ENCODE assay signal across 9 mouse cellular contexts in the genomic region with DNA sequence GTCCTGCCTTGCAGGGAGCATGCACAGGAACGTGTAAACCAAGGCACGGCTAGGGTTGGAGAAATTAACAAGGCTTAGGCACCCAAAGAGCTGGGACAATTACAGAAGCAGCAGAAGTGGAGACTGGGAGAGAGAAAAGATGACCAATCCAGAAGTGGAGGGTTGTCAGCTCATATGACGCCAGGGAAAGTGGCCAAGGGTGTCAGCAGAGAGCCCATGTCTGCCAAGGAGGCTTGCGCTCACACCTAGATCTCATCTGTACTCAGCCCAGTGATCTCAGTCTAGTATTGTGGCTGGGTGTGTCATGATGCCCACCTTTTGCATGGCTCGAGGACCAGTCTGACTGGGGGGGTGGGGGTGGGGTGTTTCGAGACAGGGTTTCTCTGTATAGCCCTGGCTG. TPM values are rescaled to one million over a fixed set of nuclear protein-coding genes. Genes with fewer than 3 reads are reported as not detected.
DNase-seq lines count a peak whose midpoint lies in the region; ATAC-seq and TF ChIP-seq lines count a peak whose summit lies in the region.
"Had no signal": no experiment of that assay in that cellular context is flagged by ENCODE, and none has a peak within 500 bp of the region (broad histone marks: within the 10 kb centered on the region; RNA-seq: fewer than 3 reads in every experiment).

No protein-coding gene starts in this region.

- H3K27me3 ChIP-seq in forebrain, embryonic 11.5 days (ENCODE audit: control insufficient read depth, insufficient read depth, low read length) = no peaks in the 10 kb centered on the region
- H3K27me3 ChIP-seq in forebrain, postnatal 0 days (ENCODE audit: insufficient read depth, low read length) = no peaks in the 10 kb centered on the region
- peaks cover 32% of the 10 kb centered on the region for H3K27me3 ChIP-seq in CH12.LX (replicated peaks)
- H3K27me3 ChIP-seq in heart, embryonic 12.5 days (replicated peaks) = no peaks in the 10 kb centered on the region
- peaks cover 8% of the 10 kb centered on the region; the same call in 1 of the 2 replicates for H3K27me3 ChIP-seq in liver, embryonic 13.5 days

- H3K79me2 ChIP-seq in CH12.LX (replicated peaks; ENCODE audit: control insufficient read depth, extremely low read depth, insufficient read depth, poor library complexity, severe bottlenecking) = no peaks in the 10 kb centered on the region

- no peak for ATAC-seq in forebrain, embryonic 11.5 days (replicated peaks; ENCODE audit: low FRiP score)
- no peak for ATAC-seq in forebrain, postnatal 0 days
- ATAC-seq in heart, embryonic 12.5 days (ENCODE audit: insufficient number of reproducible peaks, low FRiP score) = no peak
- ATAC-seq in liver, embryonic 13.5 days (ENCODE audit: low read depth) = no peak

- no peak for TF ChIP-seq RAD21 in CH12.LX (IDR thresholded peaks at IDR 0.05; ENCODE audit: low read depth, low read length)

- no peak overlapping the region for H3K4me2 ChIP-seq in forebrain, embryonic 11.5 days (ENCODE audit: low read depth, low read length, severe bottlenecking)
- no peak overlapping the region for H3K4me2 ChIP-seq in forebrain, postnatal 0 days (ENCODE audit: low read depth)
- 0 out of 2 replicates have a peak overlapping the region, but pooled peaks have one; percentile 31 for H3K4me2 ChIP-seq in CH12.LX (ENCODE audit: insufficient read depth, low read depth, poor library complexity, severe bottlenecking)
- H3K4me2 ChIP-seq in heart, embryonic 12.5 days = peak overlapping the region; percentile 80
- peak overlapping the region; percentile 89; the same call in 1 of the 2 replicates for H3K4me2 ChIP-seq in liver, embryonic 13.5 days

- dilution Hi-C loops in CH12.LX (cut with MboI; ENCODE audit: extremely low pct_ligation_motif_present, extremely low pct_unique_long_range_greater_than_20kb, low sequenced_read_pairs) = no loop called here

- no peak overlapping the region for H3K4me3 ChIP-seq in forebrain, embryonic 11.5 days (ENCODE audit: low read depth, low read length)
- no peak overlapping the region for H3K4me3 ChIP-seq in forebrain, postnatal 0 days (ENCODE audit: low read depth, low read length)
- no peak overlapping the region for H3K4me3 ChIP-seq in CH12.LX (replicated peaks in 1 of 3; ENCODE audit: low read depth in 2 of 3, low read length in 2 of 3, poor library complexity in 1 of 3)
- H3K4me3 ChIP-seq in heart, embryonic 12.5 days = peak overlapping the region; percentile 69
- peak overlapping the region; percentile 70 for H3K4me3 ChIP-seq in liver, embryonic 13.5 days (replicated peaks)
- H3K4me3 ChIP-seq: myocyte had no signal

- in situ Hi-C loops in CH12.LX (cut with MboI; ENCODE audit: low pct_ligation_motif_present, low pct_unique_long_range_greater_than_20kb, low sequenced_read_pairs) = no loop called here

- H3K36me3 ChIP-seq in forebrain, embryonic 11.5 days (ENCODE audit: control insufficient read depth, insufficient read depth, low read length) = no peaks in the 10 kb centered on the region
- H3K36me3 ChIP-seq in forebrain, postnatal 0 days (ENCODE audit: insufficient read depth) = no peaks in the 10 kb centered on the region
- peaks cover 0 to 8% of the 10 kb centered on the region in 2 experiments for H3K36me3 ChIP-seq in CH12.LX (replicated peaks in 1 of 2; ENCODE audit: control insufficient read depth in 1 of 2, insufficient read depth in 1 of 2, low read length in 1 of 2)
- peaks cover 18% of the 10 kb centered on the region for H3K36me3 ChIP-seq in heart, embryonic 12.5 days
- H3K36me3 ChIP-seq in liver, embryonic 13.5 days = peaks cover 1% of the 10 kb centered on the region; the same call in 1 of the 2 replicates

- TF ChIP-seq POLR2A in CH12.LX (IDR thresholded peaks at IDR 0.05; ENCODE audit: low read depth, low read length) = no peak

- peaks cover 2% of the 10 kb centered on the region; the same call in 1 of the 2 replicates for H3K4me1 ChIP-seq in forebrain, embryonic 11.5 days (replicated peaks; ENCODE audit: control insufficient read depth, insufficient read depth, low read length)
- 0 out of 2 replicates have a peak, but pooled peaks cover 5% of the 10 kb centered on the region for H3K4me1 ChIP-seq in forebrain, postnatal 0 days (ENCODE audit: insufficient read depth)
- H3K4me1 ChIP-seq in CH12.LX (ENCODE audit: control insufficient read depth in 1 of 2, insufficient read depth in 2 of 2) = peaks cover 6 to 21% of the 10 kb centered on the region in 2 experiments
- H3K4me1 ChIP-seq in heart, embryonic 12.5 days (replicated peaks) = peaks cover 48% of the 10 kb centered on the region
- H3K4me1 ChIP-seq in liver, embryonic 13.5 days (replicated peaks) = peaks cover 61% of the 10 kb centered on the region

- 66% methylated on average over 6 of the region's 6 CpGs for WGBS in forebrain, embryonic 11.5 days
- 56% methylated on average over 6 of the region's 6 CpGs for WGBS in forebrain, postnatal 0 days
- WGBS in heart, embryonic 12.5 days = 49% methylated on average over 6 of the region's 6 CpGs
- WGBS in liver, embryonic 13.5 days (ENCODE audit: insufficient replicate concordance) = 46% methylated on average over 6 of the region's 6 CpGs

- H3K27ac ChIP-seq in forebrain, embryonic 11.5 days (ENCODE audit: low read depth, low read length) = no peak overlapping the region
- no peak overlapping the region for H3K27ac ChIP-seq in forebrain, postnatal 0 days (ENCODE audit: low read depth, low read length)
- no peak overlapping the region for H3K27ac ChIP-seq in CH12.LX (ENCODE audit: insufficient read depth, low read depth)
- H3K27ac ChIP-seq in heart, embryonic 12.5 days (ENCODE audit: poor library complexity, severe bottlenecking) = peak overlapping the region; percentile 90
- H3K27ac ChIP-seq in liver, embryonic 13.5 days = peak overlapping the region; percentile 0; the same call in 1 of the 2 replicates

- no peaks in the 10 kb centered on the region for H3K9me3 ChIP-seq in forebrain, embryonic 11.5 days (ENCODE audit: control insufficient read depth, low read length)
- H3K9me3 ChIP-seq in forebrain, postnatal 0 days (ENCODE audit: low read length) = no peaks in the 10 kb centered on the region
- no peaks in the 10 kb centered on the region for H3K9me3 ChIP-seq in CH12.LX (replicated peaks; ENCODE audit: low read length)
- H3K9me3 ChIP-seq in heart, embryonic 12.5 days (replicated peaks) = no peaks in the 10 kb centered on the region
- no peaks in the 10 kb centered on the region for H3K9me3 ChIP-seq in liver, embryonic 13.5 days (replicated peaks)

- peak overlapping the region; percentile 29; the same call in 1 of the 2 replicates for H3K9ac ChIP-seq in forebrain, embryonic 11.5 days (ENCODE audit: low read length)
- no peak overlapping the region for H3K9ac ChIP-seq in forebrain, postnatal 0 days
- no peak overlapping the region for H3K9ac ChIP-seq in CH12.LX (ENCODE audit: insufficient read depth, low read depth)
- H3K9ac ChIP-seq in heart, embryonic 12.5 days = peak overlapping the region; percentile 86
- H3K9ac ChIP-seq in liver, embryonic 13.5 days = peak overlapping the region; percentile 10; the same call in 1 of the 2 replicates

- no peak for TF ChIP-seq EP300 in CH12.LX (IDR thresholded peaks at IDR 0.05; ENCODE audit: low read length)

- TF ChIP-seq CTCF in forebrain, postnatal 0 days (IDR thresholded peaks at IDR 0.05; ENCODE audit: low read depth) = no peak
- no peak for TF ChIP-seq CTCF in CH12.LX (conservative IDR thresholded peaks at IDR 0.05 in 1 of 2, IDR thresholded peaks at IDR 0.05 in 1 of 2; ENCODE audit: low read depth in 2 of 2, low read length in 2 of 2)

- peak; percentile 52 for DNase-seq in forebrain, embryonic 11.5 days (ENCODE audit: low spot score)
- DNase-seq in forebrain, postnatal 0 days = no peak
- DNase-seq in CH12.LX (ENCODE audit: extremely low read depth) = no peak
- no peak for DNase-seq in liver, embryonic 13.5 days
- no peak for DNase-seq in testis, postnatal 14 days (ENCODE audit: low spot score)
- no peak for DNase-seq in B cell, adult 2 months
- no peak for DNase-seq in urinary bladder, adult 18-20 months (ENCODE audit: low spot score in 2 of 2)

RNA-seq across cellular contexts. Expression of a gene that starts 0.7 kb away (rescaled TPM):
- polyA plus RNA-seq in forebrain, embryonic 11.5 days (2014; fragmentation: Nextera tagmentation; extraction: Ambion mirVana) = not detected in 2 replicates
- total RNA-seq in forebrain, postnatal 0 days (2014; rRNA removed) = not detected in 2 replicates
- polyA plus RNA-seq in forebrain, postnatal 0 days (2015; fragmentation: Nextera tagmentation; extraction: Ambion mirVana) = not detected in 2 replicates
- total RNA-seq in CH12.LX (2012; rRNA removed) (not detected in 2 replicates), CH12.LX (2014; rRNA removed) (not detected in 2 replicates)
- not detected in 2 replicates for polyA plus RNA-seq in CH12.LX (2012; ENCODE audit: insufficient read length, low read depth)
- polyA plus RNA-seq in heart, embryonic 12.5 days (2016; fragmentation: Nextera tagmentation; extraction: Ambion mirVana) = 0.28 TPM in 1 of 2 replicates, not detected in the other
- not detected in 2 replicates for polyA plus RNA-seq in liver, embryonic 13.5 days (2015; fragmentation: Nextera tagmentation; extraction: Ambion mirVana)
- polyA plus RNA-seq: myocyte had no signal

RNA-seq across cellular contexts. Expression of a gene that starts 5.9 kb away (rescaled TPM):
- 58.4 and 63.7 TPM in 2 replicates for polyA plus RNA-seq in forebrain, embryonic 11.5 days (2014; fragmentation: Nextera tagmentation; extraction: Ambion mirVana)
- total RNA-seq in forebrain, postnatal 0 days (2014; rRNA removed) = 63.9 and 64.6 TPM in 2 replicates
- polyA plus RNA-seq in forebrain, postnatal 0 days (2015; fragmentation: Nextera tagmentation; extraction: Ambion mirVana) = 52.8 and 67.3 TPM in 2 replicates
- 35.0 and 39.3 TPM in 2 replicates for total RNA-seq in CH12.LX (2012; rRNA removed)
- 18.9 and 20.1 TPM in 2 replicates for total RNA-seq in CH12.LX (2014; rRNA removed)
- polyA plus RNA-seq in CH12.LX (2012; ENCODE audit: insufficient read length, low read depth) = 21.4 and 24.7 TPM in 2 replicates
- 139 and 146 TPM in 2 replicates for polyA plus RNA-seq in heart, embryonic 12.5 days (2016; fragmentation: Nextera tagmentation; extraction: Ambion mirVana)
- polyA plus RNA-seq in liver, embryonic 13.5 days (2015; fragmentation: Nextera tagmentation; extraction: Ambion mirVana) = 69.4 and 79.4 TPM in 2 replicates

RNA-seq across cellular contexts. Expression of a gene that starts 18.5 kb away (rescaled TPM):
- 6.0 and 8.9 TPM in 2 replicates for polyA plus RNA-seq in forebrain, embryonic 11.5 days (2014; fragmentation: Nextera tagmentation; extraction: Ambion mirVana)
- 7.8 and 10.0 TPM in 2 replicates for total RNA-seq in forebrain, postnatal 0 days (2014; rRNA removed)
- 4.8 and 6.2 TPM in 2 replicates for polyA plus RNA-seq in forebrain, postnatal 0 days (2015; fragmentation: Nextera tagmentation; extraction: Ambion mirVana)
- total RNA-seq in CH12.LX (2012; rRNA removed) = 11.1 and 14.2 TPM in 2 replicates
- 8.6 and 10.6 TPM in 2 replicates for total RNA-seq in CH12.LX (2014; rRNA removed)
- polyA plus RNA-seq in CH12.LX (2012; ENCODE audit: insufficient read length, low read depth) = 9.5 TPM in 2 replicates
- 18.4 and 23.2 TPM in 2 replicates for polyA plus RNA-seq in heart, embryonic 12.5 days (2016; fragmentation: Nextera tagmentation; extraction: Ambion mirVana)
- 30.9 and 32.7 TPM in 2 replicates for polyA plus RNA-seq in liver, embryonic 13.5 days (2015; fragmentation: Nextera tagmentation; extraction: Ambion mirVana)

RNA-seq across cellular contexts. Expression of a gene that starts 42.5 kb away (rescaled TPM):
- polyA plus RNA-seq in forebrain, embryonic 11.5 days (2014; fragmentation: Nextera tagmentation; extraction: Ambion mirVana) = 49.8 and 63.8 TPM in 2 replicates
- total RNA-seq in forebrain, postnatal 0 days (2014; rRNA removed) = 193 and 214 TPM in 2 replicates
- 143 TPM in 2 replicates for polyA plus RNA-seq in forebrain, postnatal 0 days (2015; fragmentation: Nextera tagmentation; extraction: Ambion mirVana)
- total RNA-seq in CH12.LX (2012; rRNA removed) = 0.88 and 1.2 TPM in 2 replicates
- total RNA-seq in CH12.LX (2014; rRNA removed) = 0.16 TPM in 1 of 2 replicates, not detected in the other
- not detected in 2 replicates for polyA plus RNA-seq in CH12.LX (2012; ENCODE audit: insufficient read length, low read depth)
- 16.4 and 17.3 TPM in 2 replicates for polyA plus RNA-seq in heart, embryonic 12.5 days (2016; fragmentation: Nextera tagmentation; extraction: Ambion mirVana)
- 2.1 and 2.3 TPM in 2 replicates for polyA plus RNA-seq in liver, embryonic 13.5 days (2015; fragmentation: Nextera tagmentation; extraction: Ambion mirVana)

Comparison
In these comparisons a context has a peak if more than half of its experiments do, and no peak if none do; other contexts are left out.
1. H3K9ac ChIP-seq: peak in forebrain, embryonic 11.5 days (single experiment), heart, embryonic 12.5 days (single experiment) and liver, embryonic 13.5 days (single experiment); none in forebrain, postnatal 0 days (single experiment) and CH12.LX (single experiment).
2. H3K27ac ChIP-seq: peak in heart, embryonic 12.5 days (single experiment) and liver, embryonic 13.5 days (single experiment); none in forebrain, embryonic 11.5 days (single experiment), forebrain, postnatal 0 days (single experiment) and CH12.LX (single experiment).
3. H3K4me2 ChIP-seq: peak in CH12.LX (single experiment), heart, embryonic 12.5 days (single experiment) and liver, embryonic 13.5 days (single experiment); none in forebrain, embryonic 11.5 days (single experiment) and forebrain, postnatal 0 days (single experiment).
4. H3K4me3 ChIP-seq: peak in heart, embryonic 12.5 days (single experiment) and liver, embryonic 13.5 days (single experiment); none in forebrain, embryonic 11.5 days (single experiment), forebrain, postnatal 0 days (single experiment) and CH12.LX (0 of 3).